Mouse (Mus musculus): ENCODE measurements at regions not wholly inside any gene's neighbourhood (a gene's known extent, or its start where the extent isn't known, plus 50 kb on each side); places are given as distances from the start of the nearest gene placed in this dataset.

DNA sequence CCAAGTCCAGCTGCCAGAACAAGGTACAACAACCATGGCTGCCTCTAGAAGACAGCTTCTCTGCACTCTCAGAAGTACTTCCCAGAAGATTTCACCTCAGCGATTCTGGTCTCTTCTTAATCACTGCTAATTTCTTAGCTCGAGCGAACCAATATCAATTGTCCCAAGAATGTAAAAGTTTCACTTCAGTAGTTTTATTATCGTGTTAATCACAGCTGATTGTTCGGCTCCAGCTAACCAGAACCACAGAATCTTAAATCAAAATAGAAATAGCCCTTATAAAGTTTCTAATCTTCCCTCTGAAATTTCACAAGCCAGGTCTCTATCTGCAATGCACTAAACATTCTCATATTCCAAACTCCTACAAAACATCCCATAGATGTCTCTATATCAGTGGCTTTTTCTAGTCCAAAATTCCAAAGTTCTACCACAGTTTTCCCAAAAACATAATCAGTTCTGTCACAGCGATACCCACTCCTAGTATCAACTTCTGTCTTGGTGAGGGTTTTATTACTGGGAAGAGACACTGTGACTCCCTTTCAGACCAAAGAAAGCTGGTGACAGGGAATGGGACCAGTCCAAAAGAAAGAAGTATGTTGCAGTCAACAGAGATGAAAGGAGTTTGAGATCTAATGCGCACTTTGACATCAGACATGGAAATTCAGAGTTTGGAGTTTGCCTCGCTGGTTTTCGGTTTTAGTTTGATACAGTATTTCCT, 130.2 kb downstream of the Gm10283 start:
- ATAC-seq (ENCODE audit: low FRiP score) (no peak), DNase-seq (ENCODE audit: low spot score) (no peak)
- Histone ChIP-seq H3K36me3 (replicated peaks; ENCODE audit: control insufficient read depth, insufficient read depth) (no peaks in the 10 kb centered on the region), H3K4me3 (replicated peaks; ENCODE audit: low read length) (no peak overlapping the region), H3K4me1 (replicated peaks; ENCODE audit: control insufficient read depth, insufficient read depth, low read length) (no peaks in the 10 kb centered on the region), H3K27me3 (ENCODE audit: control insufficient read depth, insufficient read depth, low read length) (no peaks in the 10 kb centered on the region), H3K9ac (no peak overlapping the region), H3K4me2 (replicated peaks) (no peak overlapping the region), H3K9me3 (ENCODE audit: control insufficient read depth, low read length) (no peaks in the 10 kb centered on the region), H3K27ac (no peak overlapping the region)
- WGBS, result 90% methylated on average over 9 of the region's 9 CpGs

DNA sequence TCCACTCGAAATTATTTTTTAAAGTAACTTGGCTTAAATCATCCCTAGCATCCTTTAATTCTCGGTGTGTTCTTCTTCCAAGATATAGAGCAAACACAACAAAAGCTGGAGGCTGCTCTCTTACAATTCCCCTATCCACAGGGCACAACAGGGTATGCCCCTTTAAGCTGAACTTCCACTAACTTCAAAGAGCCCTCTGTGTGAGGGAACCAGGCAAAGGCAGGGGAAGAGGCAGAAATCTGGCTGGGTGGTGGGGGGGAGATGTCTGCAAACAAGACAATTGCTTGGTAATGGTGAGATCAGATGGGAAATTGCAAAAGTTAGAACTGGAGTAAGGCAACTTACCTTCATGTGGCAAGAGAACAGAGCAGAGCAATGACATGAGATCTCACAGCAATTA, 154.7 kb downstream of the Gm10283 start:
- no peaks in the 10 kb centered on the region for H3K27me3 ChIP-seq (ENCODE audit: control insufficient read depth, insufficient read depth, low read length)
- ATAC-seq (ENCODE audit: low FRiP score) (no peak), DNase-seq (ENCODE audit: low spot score) (no peak)
- WGBS, result 44% methylated on average over 2 of the region's 2 CpGs
- no peaks in the 10 kb centered on the region for H3K9me3 ChIP-seq (ENCODE audit: control insufficient read depth, low read length)
- no peaks in the 10 kb centered on the region for H3K36me3 ChIP-seq (replicated peaks; ENCODE audit: control insufficient read depth, insufficient read depth)
- no peak overlapping the region for H3K27ac ChIP-seq
- no peak overlapping the region for H3K4me2 ChIP-seq (replicated peaks)
- no peak overlapping the region for H3K9ac ChIP-seq
- H3K4me1 ChIP-seq (replicated peaks; ENCODE audit: control insufficient read depth, insufficient read depth, low read length), result no peaks in the 10 kb centered on the region
- no peak overlapping the region for H3K4me3 ChIP-seq (replicated peaks; ENCODE audit: low read length)

DNA sequence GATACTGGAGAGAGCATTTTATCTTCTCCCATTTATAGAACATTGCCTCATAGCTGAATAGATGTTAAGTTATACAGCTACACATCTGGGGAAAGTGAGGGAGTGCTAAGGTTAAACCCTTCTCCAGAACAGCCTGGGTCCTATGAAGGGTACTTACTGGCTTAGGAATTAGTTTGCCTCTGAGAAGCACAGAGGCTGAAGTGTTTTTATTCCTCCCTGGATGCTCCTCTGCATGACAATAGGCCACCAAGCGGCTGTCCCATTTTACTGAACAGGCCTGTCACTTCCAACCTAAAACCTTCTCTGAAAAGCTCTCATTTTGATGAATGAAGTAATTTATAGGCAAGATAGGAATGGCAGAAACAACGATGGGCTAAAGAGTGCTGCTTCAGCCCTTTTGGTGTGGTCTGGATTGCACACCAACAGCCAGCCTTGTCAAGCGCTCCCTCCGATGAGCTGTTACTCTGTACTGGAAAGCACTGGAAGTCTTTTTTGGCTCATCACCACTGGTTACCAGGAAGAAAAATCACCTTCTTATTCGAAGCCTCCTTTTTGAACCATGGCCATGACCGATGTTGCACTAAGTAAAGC, 157.1 kb downstream of the Gm10283 start:
- Histone ChIP-seq H3K27ac (no peak overlapping the region), H3K4me3 (replicated peaks; ENCODE audit: low read length) (no peak overlapping the region), H3K27me3 (ENCODE audit: control insufficient read depth, insufficient read depth, low read length) (no peaks in the 10 kb centered on the region), H3K9me3 (ENCODE audit: control insufficient read depth, low read length) (no peaks in the 10 kb centered on the region), H3K9ac (no peak overlapping the region), H3K4me1 (replicated peaks; ENCODE audit: control insufficient read depth, insufficient read depth, low read length) (no peaks in the 10 kb centered on the region), H3K4me2 (replicated peaks) (no peak overlapping the region), H3K36me3 (replicated peaks; ENCODE audit: control insufficient read depth, insufficient read depth) (no peaks in the 10 kb centered on the region)
- peak; percentile 43; the same call in 1 of the 2 replicates for ATAC-seq (ENCODE audit: low FRiP score)
- peak; percentile 26 for DNase-seq (ENCODE audit: low spot score)
- WGBS, result 30% methylated on average over 6 of the region's 6 CpGs

DNA sequence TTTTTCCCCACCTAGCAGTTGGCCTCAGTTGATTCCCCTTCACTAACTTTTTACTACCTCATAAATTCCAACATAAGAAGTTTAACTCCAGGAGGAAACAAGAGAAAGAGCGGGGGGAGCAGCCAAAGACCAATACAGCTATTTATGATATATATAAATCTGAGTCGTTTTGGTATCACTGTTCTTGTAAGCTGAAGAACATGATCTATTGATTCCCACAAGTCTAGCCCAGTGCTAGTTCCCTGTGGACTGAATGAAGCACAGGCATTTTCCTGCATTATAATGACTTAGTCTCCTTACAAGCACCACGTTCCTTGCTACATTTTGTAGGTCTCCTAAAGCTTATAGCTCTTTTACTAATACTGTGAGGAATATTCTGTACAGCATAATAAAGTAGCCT, 187.5 kb downstream of the Gm10283 start:
- WGBS, result 70% methylated on average over 3 of the region's 3 CpGs
- no peaks in the 10 kb centered on the region for H3K36me3 ChIP-seq (replicated peaks; ENCODE audit: control insufficient read depth, insufficient read depth)

GRCm38 (mm10) chr8:60313977-60314854, 188.8 kb downstream of the Gm10283 start:
- no peak for ATAC-seq (ENCODE audit: low FRiP score)
- Histone ChIP-seq H3K9me3 (ENCODE audit: control insufficient read depth, low read length) (no peaks in the 10 kb centered on the region), H3K4me2 (replicated peaks) (no peak overlapping the region), H3K36me3 (replicated peaks; ENCODE audit: control insufficient read depth, insufficient read depth) (no peaks in the 10 kb centered on the region), H3K27me3 (ENCODE audit: control insufficient read depth, insufficient read depth, low read length) (no peaks in the 10 kb centered on the region), H3K4me1 (replicated peaks; ENCODE audit: control insufficient read depth, insufficient read depth, low read length) (no peaks in the 10 kb centered on the region), H3K27ac (no peak overlapping the region; the same call in 1 of the 2 replicates), H3K4me3 (replicated peaks; ENCODE audit: low read length) (no peak overlapping the region), H3K9ac (no peak overlapping the region)
- WGBS, result 56% methylated on average over 8 of the region's 8 CpGs
- DNase-seq (ENCODE audit: low spot score), result peak; percentile 25

More for the DNA sequence above, 187.5 kb downstream of the Gm10283 start:
- Histone ChIP-seq H3K4me3 (replicated peaks; ENCODE audit: low read length) (no peak overlapping the region), H3K9ac (no peak overlapping the region), H3K27ac (no peak overlapping the region), H3K4me1 (replicated peaks; ENCODE audit: control insufficient read depth, insufficient read depth, low read length) (no peaks in the 10 kb centered on the region), H3K27me3 (ENCODE audit: control insufficient read depth, insufficient read depth, low read length) (no peaks in the 10 kb centered on the region), H3K4me2 (replicated peaks) (no peak overlapping the region), H3K9me3 (ENCODE audit: control insufficient read depth, low read length) (no peaks in the 10 kb centered on the region)
- ATAC-seq (ENCODE audit: low FRiP score) (no peak), DNase-seq (ENCODE audit: low spot score) (no peak)

- Histone ChIP-seq H3K9me3 (ENCODE audit: control insufficient read depth, low read length) (no peaks in the 10 kb centered on the region), H3K4me3 (replicated peaks; ENCODE audit: low read length) (no peak overlapping the region), H3K4me1 (replicated peaks; ENCODE audit: control insufficient read depth, insufficient read depth, low read length) (no peaks in the 10 kb centered on the region), H3K36me3 (replicated peaks; ENCODE audit: control insufficient read depth, insufficient read depth) (no peaks in the 10 kb centered on the region), H3K9ac (no peak overlapping the region), H3K27ac (no peak overlapping the region), H3K27me3 (ENCODE audit: control insufficient read depth, insufficient read depth, low read length) (no peaks in the 10 kb centered on the region), H3K4me2 (replicated peaks) (no peak overlapping the region)
- WGBS, result 67% methylated on average over 2 of the region's 2 CpGs
- no peak for DNase-seq (ENCODE audit: low spot score)
- ATAC-seq (ENCODE audit: low FRiP score), result no peak
Observed at GRCm38 (mm10) chr8:60310136-60310535, 192.9 kb downstream of the Gm10283 start.

GRCm38 (mm10) chr8:60301282-60301681, 201.7 kb downstream of the Gm10283 start:
- Histone ChIP-seq H3K9me3 (ENCODE audit: control insufficient read depth, low read length) (no peaks in the 10 kb centered on the region), H3K27me3 (ENCODE audit: control insufficient read depth, insufficient read depth, low read length) (no peaks in the 10 kb centered on the region), H3K9ac (no peak overlapping the region), H3K36me3 (replicated peaks; ENCODE audit: control insufficient read depth, insufficient read depth) (no peaks in the 10 kb centered on the region), H3K4me3 (replicated peaks; ENCODE audit: low read length) (no peak overlapping the region), H3K4me2 (replicated peaks) (no peak overlapping the region), H3K27ac (no peak overlapping the region), H3K4me1 (replicated peaks; ENCODE audit: control insufficient read depth, insufficient read depth, low read length) (no peaks in the 10 kb centered on the region)
- WGBS, result 92% methylated on average over 7 of the region's 7 CpGs
- no peak for ATAC-seq (ENCODE audit: low FRiP score)
- no peak for DNase-seq (ENCODE audit: low spot score)

GRCm38 (mm10) chr8:60277211-60277801, 225.7 kb downstream of the Gm10283 start:
- WGBS, result 22% methylated on average over 2 of the region's 2 CpGs
- no peaks in the 10 kb centered on the region for H3K36me3 ChIP-seq (replicated peaks; ENCODE audit: control insufficient read depth, insufficient read depth)
- H3K27ac ChIP-seq, result no peak overlapping the region

GRCm38 (mm10) chr8:60250341-60250740, 252.7 kb downstream of the Gm10283 start:
- Histone ChIP-seq H3K4me2 (replicated peaks) (no peak overlapping the region), H3K4me1 (replicated peaks; ENCODE audit: control insufficient read depth, insufficient read depth, low read length) (0 out of 2 replicates have a peak, but pooled peaks cover 5% of the 10 kb centered on the region), H3K27me3 (ENCODE audit: control insufficient read depth, insufficient read depth, low read length) (no peaks in the 10 kb centered on the region), H3K9me3 (ENCODE audit: control insufficient read depth, low read length) (no peaks in the 10 kb centered on the region), H3K27ac (no peak overlapping the region), H3K9ac (no peak overlapping the region), H3K36me3 (replicated peaks; ENCODE audit: control insufficient read depth, insufficient read depth) (no peaks in the 10 kb centered on the region), H3K4me3 (replicated peaks; ENCODE audit: low read length) (no peak overlapping the region)
- no peak for ATAC-seq (ENCODE audit: low FRiP score)
- no peak for DNase-seq (ENCODE audit: low spot score)
- 54% methylated on average over 6 of the region's 6 CpGs for WGBS

More at GRCm38 (mm10) chr8:60277211-60277801, 225.7 kb downstream of the Gm10283 start:
- Histone ChIP-seq H3K9me3 (ENCODE audit: control insufficient read depth, low read length) (no peaks in the 10 kb centered on the region), H3K4me2 (replicated peaks) (no peak overlapping the region), H3K27me3 (ENCODE audit: control insufficient read depth, insufficient read depth, low read length) (no peaks in the 10 kb centered on the region), H3K4me1 (replicated peaks; ENCODE audit: control insufficient read depth, insufficient read depth, low read length) (0 out of 2 replicates have a peak, but pooled peaks cover 3% of the 10 kb centered on the region), H3K9ac (no peak overlapping the region), H3K4me3 (replicated peaks; ENCODE audit: low read length) (no peak overlapping the region)
- ATAC-seq (ENCODE audit: low FRiP score), result no peak
- DNase-seq (ENCODE audit: low spot score), result no peak

Data from hindbrain, embryonic 14.5 days (tissue).